Mouse (Mus musculus): Measurements from ENCODE around the gene Trak1.

The Trak1 gene

DNA sequence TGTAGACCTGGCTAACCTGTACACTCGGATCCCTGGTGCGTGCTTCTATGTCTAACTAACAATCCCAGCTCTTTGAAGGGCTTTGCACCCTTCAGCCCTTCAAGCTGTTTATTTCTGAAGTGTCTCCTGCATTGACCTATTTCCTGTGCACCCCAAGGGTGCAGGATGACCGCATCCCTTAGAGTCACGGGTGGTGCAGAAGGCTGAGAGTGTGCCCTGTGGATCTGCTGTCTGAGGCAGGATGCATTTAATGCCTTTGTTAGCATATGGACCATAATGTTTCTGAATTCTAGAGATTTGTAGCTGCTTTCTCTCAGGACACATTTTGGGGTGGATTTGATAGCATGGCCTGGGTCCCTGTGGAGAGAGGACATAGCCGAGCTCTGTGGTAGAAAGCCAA, 129.6 kb downstream of the Trak1 start:
- in situ Hi-C loops (cut with MboI, MseI), result no loop called here

DNA sequence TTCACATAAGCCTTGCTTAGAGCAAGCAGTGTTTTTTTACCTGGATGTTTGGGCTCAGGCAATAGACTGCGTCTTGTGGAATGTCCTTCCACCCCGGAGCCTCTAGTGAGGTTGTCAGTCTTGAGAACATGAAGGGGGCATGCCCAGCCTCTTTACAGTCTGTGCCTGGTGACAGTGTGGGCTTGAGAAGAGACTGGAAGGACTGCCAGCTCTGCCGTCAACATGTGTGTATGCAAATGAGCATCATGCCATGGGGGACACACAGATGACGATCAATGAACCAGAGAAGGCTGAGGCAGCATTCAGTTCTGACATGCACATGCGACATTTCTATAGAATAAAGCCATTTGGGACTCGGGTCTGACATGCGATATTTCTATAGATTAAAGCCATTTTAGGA, 132.3 kb downstream of the Trak1 start:
- in situ Hi-C loops (cut with MboI, MseI), result no loop called here

GRCm38 (mm10) chr9:121430379-121430778, 133.1 kb downstream of the Trak1 start:
- in situ Hi-C loops (cut with MboI, MseI), result no loop called here

GRCm38 (mm10) chr9:121433745-121434528, 136.6 kb downstream of the Trak1 start:
- in situ Hi-C loops (cut with MboI, MseI), result no loop called here

DNA sequence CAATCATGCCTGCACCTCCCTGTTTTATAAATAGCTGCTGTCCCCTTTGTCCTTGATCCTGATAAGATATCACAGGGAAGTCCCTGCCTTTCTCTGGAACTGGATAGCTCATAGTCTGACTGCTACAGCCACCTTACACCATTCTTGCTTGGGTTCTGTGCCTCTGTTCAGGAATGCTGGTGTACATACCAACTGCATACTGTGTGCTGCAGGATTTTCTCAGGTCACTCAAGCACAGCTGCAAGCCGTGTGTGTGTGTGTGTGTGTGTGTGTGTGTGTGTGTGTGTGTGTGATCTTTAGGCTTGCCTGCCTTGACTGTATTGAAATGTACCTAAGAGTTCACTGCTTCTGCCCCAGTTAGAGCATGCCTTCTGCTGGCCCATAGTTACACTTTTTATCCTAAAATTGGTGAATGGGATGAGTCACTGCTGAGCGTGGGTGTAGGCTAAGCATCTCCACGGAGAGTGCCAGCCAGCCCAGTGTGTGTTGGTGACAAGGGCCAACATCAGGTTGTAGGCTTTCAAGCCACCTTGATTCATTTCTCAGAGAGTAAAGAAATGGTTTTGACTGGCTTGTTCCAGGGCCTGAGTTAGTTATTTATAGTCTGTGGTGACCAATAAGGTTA, 138.1 kb downstream of the Trak1 start:
- in situ Hi-C loops (cut with MboI, MseI), result loop anchor here (5.0 kb wide), 1 partner anchor 48 kb away; no protein-coding TSS in a partner anchor

DNA sequence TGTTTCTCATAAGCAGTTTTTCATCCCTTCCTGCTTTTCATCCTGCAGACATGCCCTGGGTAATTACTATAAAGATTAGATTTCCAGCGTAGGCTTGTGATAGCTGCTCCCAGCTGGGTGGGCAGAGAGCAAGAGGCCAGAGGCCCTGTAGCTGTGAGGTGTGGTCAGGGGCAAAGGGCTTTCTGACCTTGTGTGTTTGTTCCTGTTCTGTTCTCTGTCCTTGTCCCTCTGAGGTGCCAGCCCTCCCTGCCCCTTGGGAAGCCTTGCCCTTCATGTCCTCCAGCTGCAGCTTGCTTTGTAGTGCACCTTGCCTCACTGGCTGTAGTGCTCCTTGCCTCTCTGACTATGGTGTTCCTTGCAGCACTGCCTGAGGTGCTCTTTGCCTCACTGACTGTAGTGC, 139.2 kb downstream of the Trak1 start:
- in situ Hi-C loops (cut with MboI, MseI), result loop anchor here (5.0 kb wide), 1 partner anchor 49 kb away; no protein-coding TSS in a partner anchor

DNA sequence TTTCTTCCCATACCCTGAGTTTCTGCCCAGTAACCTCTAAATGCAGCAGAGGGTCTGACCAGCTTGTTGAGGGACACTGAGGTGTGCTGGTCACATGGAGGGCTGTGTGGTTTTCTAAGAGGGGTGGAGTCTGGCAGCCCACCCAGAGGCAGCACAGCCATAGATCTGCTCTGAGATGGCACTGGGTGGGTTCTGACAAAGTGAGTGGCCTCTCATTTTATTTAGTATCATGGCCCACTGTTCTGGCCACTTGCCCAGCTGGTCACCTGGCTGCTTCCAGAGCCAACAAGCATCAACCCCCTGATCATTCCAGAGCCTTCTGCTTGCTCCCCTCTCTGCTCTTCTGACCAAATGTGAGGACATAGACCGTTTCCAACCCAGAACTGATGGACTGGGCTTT, 144.8 kb downstream of the Trak1 start:
- in situ Hi-C loops (cut with MboI, MseI), result no loop called here

GRCm38 (mm10) chr9:121443696-121444366, 146.5 kb downstream of the Trak1 start:
- in situ Hi-C loops (cut with MboI, MseI), result no loop called here

GRCm38 (mm10) chr9:121444367-121444707, 147.0 kb downstream of the Trak1 start:
- in situ Hi-C loops (cut with MboI, MseI), result no loop called here

DNA sequence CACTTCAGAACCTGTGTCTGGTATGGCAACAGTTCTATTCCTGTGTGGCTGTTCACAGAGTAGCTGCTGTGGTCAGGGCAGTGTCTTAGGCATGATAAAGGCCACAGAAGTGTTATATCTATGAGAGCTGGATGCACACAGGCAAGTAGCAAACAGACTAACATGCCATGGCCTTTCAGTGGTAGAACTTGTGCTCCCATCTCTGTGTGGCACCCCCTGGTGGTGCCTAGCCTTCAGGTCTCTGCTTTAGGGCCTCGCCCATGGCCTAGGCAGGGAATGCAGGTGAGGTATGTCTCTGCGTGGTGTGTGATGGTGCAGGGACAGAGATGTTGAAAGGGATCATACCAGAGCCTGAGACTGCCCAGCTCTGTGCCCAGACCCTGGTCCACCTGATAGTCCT, 148.1 kb downstream of the Trak1 start:
- in situ Hi-C loops (cut with MboI, MseI), result no loop called here

GRCm38 (mm10) chr9:121446431-121446831, 149.1 kb downstream of the Trak1 start:
- in situ Hi-C loops (cut with MboI, MseI), result no loop called here

DNA sequence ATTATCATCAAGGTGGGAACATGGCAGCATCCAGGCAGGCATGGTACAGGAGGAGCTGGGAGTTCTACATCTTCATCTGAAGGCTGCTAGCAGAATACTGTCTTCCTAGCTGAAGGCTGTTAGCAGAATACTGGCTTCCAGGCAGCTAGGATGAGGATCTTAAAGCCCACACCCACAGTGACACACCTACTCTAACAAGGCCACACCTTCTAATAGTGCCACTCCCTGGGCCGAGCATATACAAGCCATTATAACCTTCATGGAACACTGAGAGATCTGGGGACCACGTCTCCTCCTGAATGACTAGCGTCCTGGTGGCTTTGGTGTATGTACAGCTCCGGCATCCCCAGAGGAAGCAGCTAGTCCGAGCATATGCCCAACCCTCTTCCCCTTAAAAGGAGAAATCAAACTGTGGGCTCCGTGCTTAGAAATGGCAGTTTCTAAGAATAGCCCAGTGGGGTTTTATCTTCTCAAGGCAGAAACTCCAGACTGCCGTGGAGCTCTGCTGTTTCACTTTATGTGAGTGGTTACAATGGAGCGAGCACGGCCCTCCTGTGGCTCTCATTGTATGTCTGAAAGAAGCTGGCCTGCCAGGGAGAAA, 155.1 kb downstream of the Trak1 start:
- in situ Hi-C loops (cut with MboI, MseI), result loop anchor here (10.0 kb wide), 1 partner anchor 208 kb away; no protein-coding TSS in a partner anchor

DNA sequence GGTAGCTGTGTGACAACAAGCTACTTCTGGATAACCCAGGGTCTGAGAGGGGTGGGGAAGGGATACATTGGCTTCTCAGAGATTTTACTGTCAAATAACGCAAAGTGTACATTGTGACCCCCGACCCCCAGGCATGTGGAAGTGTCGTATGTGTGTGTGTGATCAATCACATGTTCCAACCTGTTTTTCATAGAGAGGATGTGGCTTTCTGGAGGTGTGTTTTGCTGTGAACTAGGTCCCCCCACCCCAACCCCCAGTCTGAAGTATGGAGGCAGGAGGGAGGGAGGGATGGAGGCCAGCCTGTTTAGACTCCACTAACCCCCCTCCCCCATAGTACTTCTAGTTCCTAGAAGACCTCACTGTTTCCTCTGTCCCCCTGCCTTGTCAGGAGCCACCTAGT, 157.6 kb downstream of the Trak1 start:
- in situ Hi-C loops (cut with MboI, MseI), result loop anchor here (10.0 kb wide), 1 partner anchor 210 kb away; no protein-coding TSS in a partner anchor

DNA sequence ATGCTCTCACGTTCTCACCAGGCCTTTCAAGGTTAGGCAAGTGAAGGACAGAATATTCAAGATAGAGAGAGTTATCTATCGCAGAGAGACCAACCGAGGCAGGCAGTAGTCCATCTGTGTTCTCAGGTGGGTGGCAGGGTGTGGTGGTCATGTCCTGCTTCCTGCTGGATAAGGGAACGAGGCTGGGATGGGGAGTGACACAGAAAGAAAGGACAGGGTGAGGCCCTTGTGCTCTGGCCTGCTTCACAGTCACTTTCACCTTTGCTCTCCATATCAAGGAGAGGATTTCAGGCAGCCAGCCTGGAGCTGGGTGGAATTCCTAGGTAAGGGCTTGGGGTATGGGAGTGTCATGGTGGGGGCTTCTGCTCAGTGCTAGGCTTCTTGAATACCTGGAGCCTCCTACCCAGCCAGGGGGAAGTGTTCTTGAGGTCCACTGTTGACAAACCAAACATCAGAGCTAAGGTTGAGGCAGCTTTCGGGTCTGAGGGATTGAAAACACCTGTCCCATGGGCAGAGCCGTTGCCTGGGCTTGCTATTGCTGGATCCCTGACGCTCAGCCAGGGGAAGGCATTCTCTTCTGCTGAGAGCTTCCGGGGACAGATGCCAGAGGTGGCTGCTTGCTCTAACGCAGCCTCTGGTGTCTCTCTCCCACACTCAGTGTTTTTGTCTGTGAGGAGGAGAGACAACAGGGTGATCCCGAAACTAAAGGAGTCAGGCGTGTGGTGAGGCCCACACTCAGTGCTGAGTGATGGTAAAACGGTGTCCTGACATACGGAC, 159.6 kb downstream of the Trak1 start:
- in situ Hi-C loops (cut with MboI, MseI), result loop anchor here (10.0 kb wide), 1 partner anchor 212 kb away; no protein-coding TSS in a partner anchor

- in situ Hi-C loops (cut with MboI, MseI), result loop anchor here (10.0 kb wide), 1 partner anchor 214 kb away; no protein-coding TSS in a partner anchor
These were observed 161.2 kb downstream of the Trak1 start for GRCm38 (mm10) chr9:121458466-121458865.

GRCm38 (mm10) chr9:121459950-121460349, 162.6 kb downstream of the Trak1 start:
- in situ Hi-C loops (cut with MboI, MseI), result loop anchor here (10.0 kb wide), 1 partner anchor 215 kb away; no protein-coding TSS in a partner anchor

DNA sequence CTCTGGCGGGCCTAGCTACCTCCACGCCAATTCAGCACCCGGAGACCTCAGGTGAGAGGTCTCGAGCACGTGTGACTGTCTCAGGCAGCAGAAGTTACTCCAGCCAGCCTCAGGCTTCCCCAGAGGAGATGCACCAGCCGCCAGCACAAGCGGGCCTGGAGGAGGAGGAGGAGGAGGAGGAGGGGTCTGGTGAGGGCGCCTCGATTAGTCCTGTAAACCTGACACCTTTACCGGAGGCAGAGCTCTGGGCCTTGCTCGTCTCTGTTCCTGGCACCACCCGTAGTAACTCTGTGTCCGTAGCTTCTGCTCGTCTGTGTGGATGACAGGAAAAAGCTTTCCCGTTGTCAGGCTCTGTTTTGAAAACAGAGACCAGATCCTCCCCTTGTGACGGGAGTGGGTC, 163.2 kb downstream of the Trak1 start:
- in situ Hi-C loops (cut with MboI, MseI), result no loop called here

DNA sequence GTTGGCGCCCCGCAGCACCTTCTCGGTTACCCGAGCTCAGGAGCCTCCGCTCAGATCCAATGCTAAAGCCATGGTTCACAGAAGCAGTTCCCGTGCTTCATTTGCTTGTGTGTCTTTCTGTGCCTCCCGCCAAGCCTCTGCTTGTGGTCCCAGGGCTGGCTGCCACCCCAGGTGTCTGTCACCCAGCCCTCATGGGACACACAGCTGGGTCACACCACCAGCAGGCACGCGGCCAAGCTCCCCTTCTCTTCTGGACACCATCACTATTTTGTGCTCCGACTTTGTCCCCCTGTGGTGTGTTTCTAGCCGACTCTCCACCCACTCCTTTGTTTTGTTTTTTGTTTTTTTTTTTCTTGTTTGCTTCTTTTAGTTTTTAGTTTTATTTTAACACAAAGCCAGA, 170.2 kb downstream of the Trak1 start:
- in situ Hi-C loops (cut with MboI, MseI), result no loop called here

DNA sequence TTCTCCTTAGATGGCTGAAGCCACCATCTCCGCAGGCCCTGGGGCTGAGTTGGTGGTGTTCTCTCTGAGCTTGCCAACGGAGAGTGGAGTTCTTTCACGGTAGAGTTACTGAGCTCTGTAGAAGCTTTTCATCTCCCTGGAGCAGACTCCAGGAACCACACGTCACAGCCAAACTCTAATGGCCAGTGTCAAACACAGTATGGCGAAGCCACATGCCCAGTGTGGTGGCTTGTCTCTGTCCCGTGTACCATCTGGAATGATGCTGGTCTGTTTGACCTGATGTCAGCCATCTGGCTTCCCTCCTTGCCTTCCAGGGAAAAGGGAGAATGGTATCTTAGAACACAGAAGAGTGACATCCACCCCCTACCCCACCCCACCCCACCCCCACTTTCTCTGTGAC, 172.4 kb downstream of the Trak1 start:
- in situ Hi-C loops (cut with MboI, MseI), result loop anchor here (5.0 kb wide), 1 partner anchor 217 kb away; no protein-coding TSS in a partner anchor

GRCm38 (mm10) chr9:121474771-121475170, 177.5 kb downstream of the Trak1 start:
- in situ Hi-C loops (cut with MboI, MseI), result loop anchor here (5.0 to 25.0 kb wide), 2 partner anchors 222 to 313 kb away; partner anchors contain the start of genes Hhatl and Klhl40
